Mouse (Mus musculus) effector memory CD4-positive, alpha-beta T cell, adult 7 months (primary cell): Measurements from ENCODE around the gene Olfr1247. TPM values are rescaled to one million over a fixed set of nuclear protein-coding genes. Genes with fewer than 3 reads are reported as not detected.

ENCODE experiments used
- polyA plus RNA-seq: library from polyadenylated mRNA; unstranded; fragments of 100-300 nt; shearing (Covaris generic); gene quantifications from one replicate; pipeline ENCODE4 v1.2.1, GENCODE M21; 2017

Gene Olfr1247
- polyA plus RNA-seq, result not detected

DNA sequence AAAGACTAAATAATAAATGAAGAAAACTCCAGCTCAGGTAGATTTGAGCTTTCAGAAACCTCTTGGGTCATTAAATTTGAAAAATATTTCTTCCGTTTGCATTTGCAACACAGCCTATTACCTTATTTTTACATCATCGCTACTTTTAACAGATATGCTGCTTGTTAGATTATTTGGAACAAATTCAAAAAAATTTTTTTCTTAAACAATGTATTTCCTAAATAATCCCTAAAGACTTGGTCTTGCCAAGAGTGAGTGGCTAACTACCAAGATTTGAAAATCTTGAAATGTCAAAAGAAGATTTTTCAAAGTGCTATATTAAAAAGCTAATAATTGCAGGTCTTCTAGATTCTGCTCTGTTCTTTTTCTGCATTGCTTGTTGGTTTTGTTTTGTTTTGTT lies at the start of gene Olfr1247:
Olfr1247 (minus strand) TSS at position 101 of the 400 bp plus-strand sequence.

GRCm38 (mm10) chr2:89661367-89661766 lies 47.4 kb upstream of the Olfr1247 start, which contains the start of gene Olfr1250:
Gene Olfr1250 (minus strand): TSS chr2:89661467.

DNA sequence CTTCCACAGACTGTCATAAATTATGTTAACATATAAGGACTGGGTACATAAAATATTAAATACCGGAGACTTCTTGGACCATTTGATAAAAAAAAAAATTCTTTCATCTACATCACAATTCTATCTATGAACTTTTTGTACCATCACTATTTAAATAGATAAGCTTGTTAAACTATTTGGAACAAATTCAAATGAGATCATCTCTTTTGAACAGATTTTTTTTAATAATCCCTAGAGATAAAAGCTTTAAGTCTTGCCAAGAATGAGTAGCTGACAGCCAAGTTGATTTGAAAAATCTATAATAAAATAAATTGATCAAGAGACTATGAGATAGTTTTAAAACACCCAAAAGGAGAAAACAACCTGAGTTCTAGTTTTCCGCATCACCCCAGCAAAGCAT lies 21.0 kb upstream of the Olfr1247 start, which contains the start of gene Olfr1249:
Olfr1249 (minus strand) TSS at position 101 of the 400 bp plus-strand sequence.

DNA sequence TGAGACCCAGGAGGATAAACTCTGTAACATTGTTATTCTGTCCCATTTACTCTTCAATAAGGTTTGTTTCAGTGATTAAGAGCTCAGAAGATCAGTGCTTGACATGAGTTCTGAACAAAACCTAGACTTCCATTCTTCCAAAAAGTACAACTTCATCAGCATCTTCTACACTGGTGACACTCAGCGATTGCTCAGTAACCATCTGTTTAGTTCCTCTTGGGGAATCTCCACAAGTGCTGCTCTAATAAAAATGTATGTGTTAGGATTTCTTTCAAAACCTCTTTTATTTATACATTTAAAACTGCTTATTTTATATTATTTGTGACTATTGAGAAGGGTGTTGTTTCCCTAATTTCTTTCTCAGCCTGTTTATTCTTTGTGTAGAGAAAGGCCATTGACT lies 4.2 kb upstream of the Olfr1247 start, which contains the start of gene Olfr1248:
Olfr1248 (minus strand) TSS at position 101 of the 400 bp plus-strand sequence.

GRCm38 (mm10) chr2:89593057-89593456 lies 20.9 kb downstream of the Olfr1247 start, which contains the start of gene Olfr1246:
Gene Olfr1246 (minus strand): TSS chr2:89593157.

DNA sequence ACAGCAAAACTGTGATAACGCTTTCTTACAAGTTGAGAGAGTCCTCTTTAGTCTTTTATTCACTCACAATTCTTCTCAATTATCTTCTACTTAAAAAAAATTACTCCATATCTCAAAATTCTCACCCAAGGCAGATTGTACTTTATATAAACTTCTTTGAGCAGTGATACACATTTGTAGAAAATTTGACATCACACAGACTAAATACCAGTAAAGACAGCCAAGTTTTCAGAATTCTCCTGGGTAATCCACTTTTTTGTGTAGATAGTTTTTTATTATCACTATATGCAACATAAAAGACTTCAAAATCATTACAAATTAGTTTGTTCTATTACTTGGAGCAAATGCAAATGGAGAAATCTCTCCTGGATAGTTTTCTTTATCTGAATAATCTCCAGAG lies 35.6 kb downstream of the Olfr1247 start, which contains the start of gene Olfr1245:
Olfr1245 (minus strand) TSS at position 101 of the 400 bp plus-strand sequence.

Other genes starting within 250 kb of the Olfr1247 start
- gene Olfr1234, start 249.3 kb downstream of the Olfr1247 start, polyA plus RNA-seq, result not detected
- gene Olfr1238, start 204.5 kb downstream of the Olfr1247 start, polyA plus RNA-seq, result not detected
- not detected for gene Olfr1239, start 193.7 kb downstream of the Olfr1247 start, polyA plus RNA-seq
- gene Olfr1240, start 171.1 kb downstream of the Olfr1247 start, polyA plus RNA-seq, result not detected
- gene Olfr1241, start 127.0 kb downstream of the Olfr1247 start, polyA plus RNA-seq, result not detected
- gene Olfr1242, start 115.8 kb downstream of the Olfr1247 start, polyA plus RNA-seq, result not detected
- not detected for gene Olfr1243, start 82.6 kb downstream of the Olfr1247 start, polyA plus RNA-seq
- not detected for gene Olfr1245, start 35.7 kb downstream of the Olfr1247 start, polyA plus RNA-seq
- gene Olfr1246, start 21.0 kb downstream of the Olfr1247 start, polyA plus RNA-seq, result not detected
- not detected for gene Olfr1248, start 4.1 kb upstream of the Olfr1247 start, polyA plus RNA-seq
- gene Olfr1249, start 20.9 kb upstream of the Olfr1247 start, polyA plus RNA-seq, result not detected
- gene Olfr1250, start 47.3 kb upstream of the Olfr1247 start, polyA plus RNA-seq, result not detected
- gene Olfr1251, start 57.8 kb upstream of the Olfr1247 start, polyA plus RNA-seq, result not detected
- not detected for gene Olfr1252, start 110.9 kb upstream of the Olfr1247 start, polyA plus RNA-seq
- not detected for gene Olfr1253, start 143.0 kb upstream of the Olfr1247 start, polyA plus RNA-seq
- not detected for gene Olfr1254, start 179.5 kb upstream of the Olfr1247 start, polyA plus RNA-seq
- gene Olfr1255, start 197.9 kb upstream of the Olfr1247 start, polyA plus RNA-seq, result not detected
- not detected for gene Olfr1256, start 227.4 kb upstream of the Olfr1247 start, polyA plus RNA-seq
- not detected for gene Olfr48, start 234.1 kb upstream of the Olfr1247 start, polyA plus RNA-seq